Mouse (Mus musculus): ENCODE results near the gene Wdr38.

Wdr38 gene

DNA sequence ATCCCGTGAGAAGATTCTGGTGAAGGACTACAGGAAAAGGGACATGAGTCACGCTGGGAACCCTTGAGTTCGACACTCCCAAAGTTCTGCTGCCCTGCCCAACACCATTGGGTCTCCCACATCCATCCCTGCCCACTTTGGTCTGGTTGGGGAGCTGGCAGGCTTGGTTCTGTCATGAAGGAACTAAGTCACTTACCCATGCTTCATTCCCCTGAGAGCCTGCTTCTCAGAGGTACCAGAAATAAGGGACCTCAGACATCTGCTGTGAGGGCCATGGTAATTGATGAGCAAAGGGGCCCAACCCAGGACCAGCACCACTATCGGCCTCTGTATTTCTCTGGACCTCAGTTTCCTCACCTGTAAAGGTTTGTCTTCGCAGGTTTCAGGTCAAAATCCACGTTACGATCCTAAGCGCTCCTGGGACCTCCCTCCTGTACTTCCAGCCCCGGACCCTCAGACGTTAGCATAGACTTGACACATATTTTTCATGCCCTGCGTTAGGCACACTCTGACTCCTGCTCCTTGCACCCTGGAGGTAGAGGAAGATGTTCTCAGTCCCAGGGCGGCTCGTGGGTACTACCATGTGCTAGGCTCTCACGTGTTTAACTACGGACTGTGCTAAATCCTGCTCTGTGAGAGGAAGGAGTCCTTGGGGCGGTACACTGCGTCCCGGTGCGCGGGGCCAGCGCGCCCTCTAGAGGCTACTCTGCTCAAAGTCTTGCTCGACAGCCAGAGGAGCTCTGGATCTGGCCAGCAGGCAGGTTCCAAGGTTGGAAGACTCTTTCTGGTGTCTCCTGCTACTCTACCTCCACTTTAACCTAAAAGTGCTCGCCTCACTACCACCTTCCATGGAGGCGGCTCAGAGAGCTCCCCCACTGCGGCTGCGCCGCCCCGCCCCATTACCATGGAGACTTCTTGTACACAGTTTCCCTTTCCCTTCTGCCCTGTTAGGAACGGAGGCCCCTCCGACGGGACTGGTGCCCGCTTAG, at the start of gene Wdr38:
TSS of gene Wdr38 (plus strand) at position 91 of the 989 bp plus-strand sequence.
- peak; percentile 83 to 86 for DNase-seq (ENCODE audit: low read depth in 2 of 2, low spot score in 2 of 2)

DNA sequence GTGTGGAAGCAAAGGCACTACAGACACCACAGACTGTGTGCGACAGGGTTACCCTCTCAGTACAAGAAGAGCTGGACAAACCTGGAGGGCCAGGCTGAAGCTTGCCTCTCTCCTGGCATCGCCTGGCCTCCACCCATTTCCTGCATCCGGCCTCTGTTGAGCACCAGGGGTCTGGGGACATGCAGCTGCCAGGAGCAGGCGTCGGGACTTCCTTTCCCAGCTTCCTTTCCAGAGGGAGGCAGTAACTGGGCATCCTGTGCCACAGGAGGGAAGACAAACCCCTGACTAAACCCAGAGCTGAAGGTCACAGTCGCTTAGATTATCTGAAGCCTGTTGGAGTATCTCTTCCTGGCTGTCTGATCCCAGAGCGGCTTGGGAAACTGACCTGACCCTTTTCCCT, 49.7 kb upstream of the Wdr38 start:
- no peak for DNase-seq (ENCODE audit: low read depth in 2 of 2, low spot score in 2 of 2)

- DNase-seq (ENCODE audit: low read depth in 2 of 2, low spot score in 2 of 2) = no peak
Measured at GRCm38 (mm10) chr2:38950281-38950719, 47.0 kb upstream of the Wdr38 start.

DNA sequence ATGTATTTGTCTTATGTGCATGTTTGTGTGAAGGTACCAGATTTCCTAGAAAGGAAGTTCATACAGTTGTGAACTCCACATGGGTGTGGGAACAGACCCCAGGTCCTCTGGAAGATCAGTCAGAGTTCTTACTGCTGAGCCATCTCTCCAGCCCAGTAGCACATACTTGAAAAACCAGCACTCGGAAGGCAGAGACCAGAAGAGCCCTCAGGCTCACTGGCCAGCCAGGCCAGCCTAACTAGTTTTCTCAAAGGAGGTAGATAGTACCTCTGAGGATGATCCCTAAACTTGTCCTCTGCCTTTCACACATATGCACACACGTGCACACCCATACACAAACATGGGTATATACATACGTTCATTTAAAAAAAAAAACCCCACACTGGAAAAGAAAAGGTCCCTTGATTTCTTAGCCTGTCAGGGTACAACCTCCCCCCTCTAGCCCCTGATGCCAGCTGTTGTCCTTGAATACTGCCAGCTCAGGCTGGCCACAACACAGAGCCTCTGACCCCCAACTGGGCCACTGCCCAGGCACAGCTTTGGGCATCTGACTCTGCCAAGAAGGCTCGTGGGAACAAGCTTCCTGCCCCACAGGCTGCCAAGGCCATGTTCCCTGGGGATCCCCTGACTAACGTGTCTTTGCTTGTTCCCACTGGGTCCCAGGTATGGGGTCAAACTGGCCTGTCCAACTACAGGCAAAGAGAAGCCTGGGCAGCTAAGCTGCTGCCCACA, 44.0 kb upstream of the Wdr38 start:
- DNase-seq (ENCODE audit: low read depth in 2 of 2, low spot score in 2 of 2) = no peak

DNA sequence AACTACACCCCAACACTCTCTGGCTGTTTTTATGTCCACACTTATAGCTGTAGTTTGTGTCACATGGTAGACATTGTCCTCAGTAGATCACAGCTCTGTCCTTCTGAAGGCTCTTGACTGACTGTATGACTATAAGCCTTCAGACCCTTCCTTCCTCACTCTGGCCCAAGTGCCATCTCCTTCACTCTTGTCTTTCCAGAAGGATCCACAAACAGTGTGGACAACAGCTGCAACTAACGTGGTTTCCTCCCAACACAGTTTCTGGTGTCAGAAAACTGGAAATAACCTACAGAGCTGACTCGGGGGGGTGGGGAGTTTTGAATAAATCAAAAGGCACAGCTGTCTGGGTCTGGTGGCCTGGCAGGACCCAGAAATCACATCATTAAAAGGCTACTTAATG, 41.2 kb upstream of the Wdr38 start:
- no peak for DNase-seq (ENCODE audit: low read depth in 2 of 2, low spot score in 2 of 2)

GRCm38 (mm10) chr2:38957671-38958223, 39.5 kb upstream of the Wdr38 start:
- DNase-seq (ENCODE audit: low read depth in 2 of 2, low spot score in 2 of 2) = no peak

DNA sequence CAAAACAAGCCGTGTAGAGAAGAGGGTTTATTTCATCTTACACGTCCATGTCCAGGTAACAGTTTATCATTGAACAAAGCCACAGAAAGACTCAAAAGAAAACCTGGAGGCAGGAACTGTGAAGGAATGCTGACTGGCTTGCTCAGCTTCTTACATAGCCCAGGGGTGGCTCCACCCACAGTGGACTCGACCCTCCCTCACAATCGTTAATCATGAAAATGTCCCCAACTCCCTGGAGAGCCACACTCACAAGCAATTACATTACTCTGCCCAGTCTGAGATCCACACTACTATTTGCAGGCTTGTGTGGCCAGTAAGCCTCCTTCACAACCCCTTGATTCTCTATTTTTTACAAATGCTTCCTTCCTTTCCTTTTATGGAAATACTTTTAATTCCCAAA, 33.1 kb upstream of the Wdr38 start:
- DNase-seq (ENCODE audit: low read depth in 2 of 2, low spot score in 2 of 2) = no peak

DNA sequence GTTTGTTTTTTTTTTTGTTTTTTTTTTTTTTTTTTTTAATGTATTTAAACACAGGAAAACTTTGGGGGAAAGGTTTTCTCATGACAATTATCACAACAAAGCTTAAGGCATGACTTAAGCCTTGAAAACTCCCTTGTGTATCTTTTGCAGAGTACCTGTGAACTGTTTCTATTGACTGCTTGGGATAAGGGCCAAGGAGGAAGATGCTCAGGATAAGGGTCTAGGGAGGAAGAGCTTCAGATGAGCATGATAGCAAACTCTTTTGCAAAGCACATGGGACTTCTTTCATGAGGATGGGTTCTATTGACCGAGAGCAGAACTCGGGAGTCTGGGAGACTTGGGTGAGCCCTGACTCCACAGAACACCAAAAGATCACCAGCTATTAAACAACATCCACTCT, 27.6 kb upstream of the Wdr38 start:
- no peak for DNase-seq (ENCODE audit: low read depth in 2 of 2, low spot score in 2 of 2)

DNA sequence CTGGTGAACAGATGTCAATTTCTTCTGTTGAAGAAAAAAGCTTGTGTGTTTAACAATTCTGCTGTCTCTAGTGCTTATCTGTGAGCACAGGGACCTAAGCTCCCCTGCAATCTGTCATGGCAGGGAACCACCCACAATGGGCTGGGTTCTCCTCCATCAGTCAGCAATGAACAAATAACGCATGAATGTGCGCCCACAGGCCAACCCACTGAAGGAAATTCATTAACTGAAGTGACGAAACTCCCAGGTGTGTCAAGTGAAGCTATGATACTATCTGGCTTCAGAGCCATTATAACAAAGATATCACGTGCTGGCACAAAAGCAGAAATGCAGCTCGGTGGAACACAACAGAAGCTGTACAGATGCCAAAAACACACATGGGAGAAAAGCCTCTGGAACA, 27.2 kb upstream of the Wdr38 start:
- DNase-seq (ENCODE audit: low read depth in 2 of 2, low spot score in 2 of 2) = no peak

GRCm38 (mm10) chr2:38973223-38973622, 24.1 kb upstream of the Wdr38 start:
- no peak for DNase-seq (ENCODE audit: low read depth in 2 of 2, low spot score in 2 of 2)

DNA sequence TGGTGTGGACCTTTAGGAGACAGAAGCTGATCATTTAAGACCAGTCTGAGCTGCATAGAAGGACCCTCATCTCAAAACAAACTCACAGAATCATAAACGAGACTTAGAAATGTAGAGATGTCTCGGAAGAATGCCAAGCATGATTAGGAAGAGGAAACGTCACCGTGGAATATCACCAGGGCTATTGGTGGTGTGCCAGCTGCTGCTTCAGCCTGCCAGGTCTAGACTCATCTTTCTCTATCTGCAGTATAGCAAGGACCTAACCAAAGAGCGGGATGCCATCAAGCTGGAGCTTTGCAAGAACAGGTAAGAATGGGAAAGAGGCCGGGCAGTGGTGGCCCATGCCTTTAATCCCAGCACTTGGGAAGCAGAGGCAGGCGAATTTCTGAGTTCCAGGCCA, 23.6 kb upstream of the Wdr38 start:
- DNase-seq (ENCODE audit: low read depth in 2 of 2, low spot score in 2 of 2) = no peak

GRCm38 (mm10) chr2:38974171-38974570, 23.1 kb upstream of the Wdr38 start:
- no peak for DNase-seq (ENCODE audit: low read depth in 2 of 2, low spot score in 2 of 2)

DNA sequence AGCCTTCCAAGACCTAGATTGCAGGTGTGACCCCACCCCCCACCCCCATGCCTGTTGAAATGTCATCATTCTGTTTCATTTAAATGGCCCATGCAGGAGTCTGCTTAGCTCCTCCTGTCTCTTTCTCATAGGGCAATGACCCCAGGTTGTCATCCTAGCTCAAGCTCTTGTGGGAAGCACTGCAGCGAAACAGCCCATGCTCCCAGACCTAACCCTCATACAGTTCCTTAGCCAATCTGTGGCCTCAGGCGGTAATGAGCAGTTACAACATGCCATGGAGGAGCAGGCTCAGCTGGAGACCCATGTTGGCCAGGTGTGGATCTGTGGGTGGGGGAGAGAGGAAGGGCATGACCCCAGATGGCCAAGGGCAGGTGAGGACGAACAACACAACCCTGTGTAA, 22.1 kb upstream of the Wdr38 start:
- DNase-seq (ENCODE audit: low read depth in 2 of 2, low spot score in 2 of 2) = no peak

DNA sequence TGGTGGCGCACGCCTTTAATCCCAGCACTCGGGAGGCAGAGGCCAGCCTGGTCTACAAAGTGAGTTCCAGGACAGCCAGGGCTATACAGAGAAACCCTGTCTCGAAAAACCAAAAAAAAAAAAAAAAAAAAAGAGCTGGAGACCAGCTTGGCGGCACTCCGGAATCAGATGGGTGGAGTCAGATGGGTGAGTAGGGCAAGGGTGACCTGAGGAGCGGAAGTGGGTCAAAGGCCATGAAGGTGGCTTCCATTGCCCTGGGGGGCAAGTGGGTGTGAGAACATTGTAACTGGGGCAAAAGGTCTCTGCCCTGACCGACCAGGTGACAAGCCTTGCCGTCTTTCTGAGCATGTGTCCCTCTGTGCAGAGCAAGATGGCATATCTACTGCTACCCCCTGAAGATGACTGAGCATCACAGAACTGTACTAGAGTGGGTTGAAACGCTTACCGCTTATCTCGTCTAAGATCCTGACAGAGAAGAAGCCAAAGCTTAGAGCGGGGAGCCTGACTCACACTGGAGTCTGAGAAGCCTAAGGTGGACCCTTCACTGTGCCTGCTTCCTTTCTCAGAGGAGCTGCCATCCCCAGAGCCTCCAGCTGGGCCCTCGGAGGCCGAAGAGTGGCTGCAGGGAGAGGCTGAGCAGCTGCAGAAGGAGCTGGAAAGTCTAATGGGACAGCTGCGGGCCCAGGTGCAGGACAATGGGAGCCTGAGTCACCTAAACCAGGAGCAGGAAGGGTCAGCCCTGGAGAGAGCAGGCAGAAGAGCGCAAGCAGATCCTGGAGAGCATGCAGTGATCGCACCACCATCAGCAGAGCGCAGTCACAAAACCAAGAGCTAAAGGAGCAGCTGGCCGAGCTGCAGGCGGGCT, 21.1 kb upstream of the Wdr38 start:
- DNase-seq (ENCODE audit: low read depth in 2 of 2, low spot score in 2 of 2) = no peak

GRCm38 (mm10) chr2:38977837-38978236, 19.4 kb upstream of the Wdr38 start:
- DNase-seq (ENCODE audit: low read depth in 2 of 2, low spot score in 2 of 2) = no peak

DNA sequence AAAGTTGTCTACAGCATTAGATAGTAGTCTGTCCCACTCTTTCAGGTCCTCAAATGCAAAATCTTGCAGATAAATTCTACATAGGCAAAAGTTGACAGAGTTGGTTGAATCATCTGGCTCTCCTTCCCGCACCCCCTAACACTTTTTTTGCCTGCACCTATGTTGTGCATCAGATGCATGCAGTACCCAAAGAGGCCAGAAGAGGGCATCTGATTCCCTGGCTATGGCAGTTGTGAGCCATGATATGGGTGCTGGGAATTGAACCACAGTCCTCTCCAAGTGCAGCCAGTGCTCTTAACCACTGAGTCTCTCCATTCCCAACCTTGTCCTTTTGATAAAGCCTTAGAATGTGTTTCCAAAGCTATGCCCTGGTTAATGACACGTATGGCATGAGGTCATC, 13.8 kb upstream of the Wdr38 start:
- no peak for DNase-seq (ENCODE audit: low read depth in 2 of 2, low spot score in 2 of 2)

GRCm38 (mm10) chr2:38986580-38986979, 10.7 kb upstream of the Wdr38 start:
- DNase-seq (ENCODE audit: low read depth in 2 of 2, low spot score in 2 of 2) = no peak

DNA sequence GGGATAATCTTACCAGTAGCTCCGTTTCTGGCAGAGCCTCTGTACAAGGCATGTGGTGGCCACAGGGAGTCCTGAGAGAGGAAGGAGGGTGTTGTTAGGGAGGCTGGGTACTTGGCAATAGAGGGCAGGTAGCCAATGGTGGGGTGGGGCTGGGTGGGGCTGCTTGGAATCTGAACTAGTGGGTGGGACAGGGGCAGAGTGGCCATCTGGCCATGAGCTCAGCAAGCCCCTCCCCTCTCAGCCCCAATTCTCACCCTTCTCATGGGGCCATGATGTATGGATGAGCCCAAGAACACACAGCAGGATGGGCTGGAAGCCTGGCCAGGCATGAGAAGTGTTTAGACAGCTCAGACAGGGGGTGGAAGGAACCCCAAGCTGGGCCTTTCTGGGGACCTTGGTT, 9.9 kb upstream of the Wdr38 start:
- DNase-seq (ENCODE audit: low read depth in 2 of 2, low spot score in 2 of 2) = no peak

DNA sequence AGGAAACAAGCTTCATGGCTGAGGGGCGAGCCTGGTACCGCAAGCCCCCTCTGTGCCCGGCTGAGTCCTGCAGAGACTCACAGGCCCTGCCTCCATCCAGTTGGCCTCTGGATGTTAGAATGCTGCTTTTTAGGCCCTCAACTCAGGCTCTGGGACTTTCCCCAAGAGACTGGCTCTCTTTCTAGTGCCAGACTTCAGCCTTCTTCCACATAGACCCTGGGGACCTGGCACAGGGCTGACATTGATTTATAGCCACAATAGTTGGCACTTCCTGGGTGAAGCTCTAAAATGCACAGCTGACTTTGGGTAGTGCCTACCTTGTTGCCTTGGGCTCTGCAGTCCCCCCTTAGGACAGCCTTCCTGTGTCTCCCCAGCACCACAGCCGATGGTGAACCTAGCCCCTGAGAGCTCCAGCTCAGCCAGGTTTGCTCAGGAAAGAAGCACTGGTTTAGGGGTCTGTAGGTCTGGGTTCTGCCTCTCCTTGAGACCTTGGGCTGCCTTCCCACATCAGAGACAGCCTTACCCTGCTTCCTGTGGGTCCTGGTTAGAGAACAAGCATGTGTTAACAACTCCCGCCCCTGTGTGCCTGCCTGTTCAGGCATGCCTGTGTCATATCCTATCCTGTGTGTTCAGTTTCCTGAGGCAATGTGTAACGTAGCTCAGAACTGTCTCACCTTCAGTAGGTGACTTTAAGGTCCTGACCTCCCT, 9.3 kb upstream of the Wdr38 start:
- peak; percentile 51 to 60 for DNase-seq (ENCODE audit: low read depth in 2 of 2, low spot score in 2 of 2)

DNA sequence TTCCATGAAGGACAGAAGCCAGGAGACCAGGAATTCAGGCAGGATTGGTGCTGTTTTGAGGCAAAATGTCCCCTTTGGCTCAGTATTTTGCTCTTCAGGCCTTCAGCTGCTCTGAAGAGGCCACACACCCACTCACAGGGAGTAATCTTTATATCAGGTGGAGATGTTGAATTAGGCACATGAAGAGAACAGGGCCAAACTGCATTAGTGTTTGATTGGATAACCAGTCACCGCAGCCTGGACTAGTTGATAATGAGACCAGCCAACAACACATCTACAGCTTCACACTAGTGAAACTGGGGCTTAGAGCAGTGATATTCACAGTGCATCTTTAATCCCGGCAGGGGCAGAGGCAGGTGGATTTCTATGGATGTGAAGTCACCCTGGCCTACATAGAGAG, 8.3 kb upstream of the Wdr38 start:
- no peak for DNase-seq (ENCODE audit: low read depth in 2 of 2, low spot score in 2 of 2)

All from CD8-positive naive resting alpha-beta T cell, adult 2 months (primary cell).